Mouse (Mus musculus) neural tube, embryonic 13.5 days (tissue): ENCODE data around the gene Ipo7. TPM values are rescaled to one million over a fixed set of nuclear protein-coding genes. Genes with fewer than 3 reads are reported as not detected.
A peak's percentile ranks its signal among the peaks of the same experiment; 100 is the strongest.
"Not testable (repeated sequence)": the region's sequence is repeated elsewhere in the genome, so short reads cannot be mapped to it uniquely, and the experiment has no call there.

Experiments used
- ATAC-seq: fragments of 200-750 bp; cut with Nextera tagmentation; 2 replicates; pipeline ENCODE4 v1.8.0; 2017; ENCODE audit warnings: low read depth, mild to moderate bottlenecking, moderate TSS enrichment, moderate library complexity
- H3K27ac ChIP-seq: fragments of 300-500 bp; sonication (generic); replicated peaks from 2 replicates; pipeline ENCODE4 v1.5.1; 2015; ENCODE audit warnings: moderate library complexity, mild to moderate bottlenecking, inconsistent platforms
- H3K27me3 ChIP-seq: fragments of 300-500 bp; sonication (generic); 2 replicates; pipeline ENCODE4 v1.6.1; 2015; ENCODE audit warnings: mild to moderate bottlenecking, inconsistent platforms
- H3K36me3 ChIP-seq: fragments of 300-500 bp; sonication (generic); 2 replicates; pipeline ENCODE4 v1.6.1; 2015; ENCODE audit warnings: mild to moderate bottlenecking, inconsistent platforms
- H3K4me1 ChIP-seq: fragments of 300-500 bp; sonication (generic); replicated peaks from 2 replicates; pipeline ENCODE4 v1.6.1; 2015; ENCODE audit warnings: inconsistent platforms
- H3K4me2 ChIP-seq: fragments of 300-500 bp; sonication (generic); 2 replicates; pipeline ENCODE4 v1.6.1; 2015; ENCODE audit warnings: inconsistent platforms, mild to moderate bottlenecking, moderate library complexity
- H3K4me3 ChIP-seq: fragments of 300-500 bp; sonication (generic); 2 replicates; pipeline ENCODE4 v1.5.1; 2015; ENCODE audit warnings: mild to moderate bottlenecking, inconsistent platforms
- H3K9ac ChIP-seq: fragments of 300-500 bp; sonication (generic); 2 replicates; pipeline ENCODE4 v1.6.1; 2015; ENCODE audit warnings: moderate library complexity, mild to moderate bottlenecking, inconsistent platforms
- H3K9me3 ChIP-seq: fragments of 300-500 bp; sonication (generic); 2 replicates; pipeline ENCODE4 v1.6.1; 2016; ENCODE audit warnings: inconsistent platforms
- WGBS: fragments of 180-500 bp; shearing (Covaris S2); methylation state at CpG from one replicate; pipeline ENCODE4 v1.1.7; 2015; 5-methylcytosine and 5-hydroxymethylcytosine counted together
- polyA plus RNA-seq: library from polyadenylated mRNA; unstranded; fragments of >200 nt; fragmentation: Nextera tagmentation; extraction: Ambion mirVana; gene quantifications from 2 replicates; pipeline ENCODE4 v1.2.1, GENCODE M21; 2015

Gene Ipo7
- 40.2 and 43.3 TPM in 2 replicates for polyA plus RNA-seq

GRCm38 (mm10) chr7:110018117-110018630, at the start of gene Ipo7:
Gene Ipo7 (plus strand): TSS chr7:110018274.
- peak within 1 kb of the TSS; percentile 87 for H3K27ac ChIP-seq
- no peaks in the 10 kb centered on the region for H3K9me3 ChIP-seq
- H3K27me3 ChIP-seq, result no peaks in the 10 kb centered on the region
- H3K4me2 ChIP-seq, result peak within 1 kb of the TSS; percentile 96
- H3K9ac ChIP-seq, result peak within 1 kb of the TSS; percentile 98
- peaks cover 17% of the 10 kb centered on the region for H3K4me1 ChIP-seq
- under 1% methylated on average over 48 of the region's 48 CpGs for WGBS
- H3K4me3 ChIP-seq, result peak within 1 kb of the TSS; percentile 96
- H3K36me3 ChIP-seq, result no peaks in the 10 kb centered on the region
- peak; percentile 97 for ATAC-seq

DNA sequence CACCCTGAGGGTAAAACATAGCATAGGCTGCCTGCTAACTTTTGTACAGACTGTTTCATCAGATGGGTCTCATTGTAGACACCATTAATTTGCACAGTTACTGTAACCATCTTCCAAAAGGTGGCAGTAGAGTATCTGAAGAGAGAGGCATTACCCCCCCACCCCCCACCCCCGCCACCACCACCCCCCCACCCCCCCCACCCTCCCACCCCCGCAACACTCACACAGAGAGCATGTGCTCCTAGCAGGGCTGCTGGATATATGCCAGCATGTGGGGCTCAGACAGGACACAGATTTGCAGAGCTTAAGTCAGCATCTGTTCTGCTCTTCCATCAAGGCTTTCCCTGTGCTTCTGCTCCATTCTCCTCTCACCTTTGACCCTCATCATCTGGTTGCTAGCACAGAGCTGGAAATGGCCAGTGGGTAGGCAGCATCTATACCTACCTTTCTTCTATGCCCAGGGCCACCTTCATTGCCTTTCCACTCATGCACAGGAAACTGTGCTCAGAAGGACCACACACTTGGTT, 49.1 kb upstream of the Ipo7 start:
- no peak overlapping the region for H3K4me2 ChIP-seq
- no peaks in the 10 kb centered on the region for H3K9me3 ChIP-seq
- peaks cover 19% of the 10 kb centered on the region for H3K4me1 ChIP-seq
- peak; percentile 85 for ATAC-seq
- H3K36me3 ChIP-seq, result peaks cover 7% of the 10 kb centered on the region
- H3K4me3 ChIP-seq, result no peak overlapping the region
- no peak overlapping the region for H3K9ac ChIP-seq
- peak overlapping the region; percentile 89 for H3K27ac ChIP-seq
- H3K27me3 ChIP-seq, result no peaks in the 10 kb centered on the region
- WGBS, result 13% methylated on average over 1 of the region's 2 CpGs

- H3K27ac ChIP-seq, result peak overlapping the region; percentile 84
- no peak overlapping the region for H3K4me2 ChIP-seq
- no peaks in the 10 kb centered on the region for H3K9me3 ChIP-seq
Observed at GRCm38 (mm10) chr7:109969542-109969941, 48.5 kb upstream of the Ipo7 start.

DNA sequence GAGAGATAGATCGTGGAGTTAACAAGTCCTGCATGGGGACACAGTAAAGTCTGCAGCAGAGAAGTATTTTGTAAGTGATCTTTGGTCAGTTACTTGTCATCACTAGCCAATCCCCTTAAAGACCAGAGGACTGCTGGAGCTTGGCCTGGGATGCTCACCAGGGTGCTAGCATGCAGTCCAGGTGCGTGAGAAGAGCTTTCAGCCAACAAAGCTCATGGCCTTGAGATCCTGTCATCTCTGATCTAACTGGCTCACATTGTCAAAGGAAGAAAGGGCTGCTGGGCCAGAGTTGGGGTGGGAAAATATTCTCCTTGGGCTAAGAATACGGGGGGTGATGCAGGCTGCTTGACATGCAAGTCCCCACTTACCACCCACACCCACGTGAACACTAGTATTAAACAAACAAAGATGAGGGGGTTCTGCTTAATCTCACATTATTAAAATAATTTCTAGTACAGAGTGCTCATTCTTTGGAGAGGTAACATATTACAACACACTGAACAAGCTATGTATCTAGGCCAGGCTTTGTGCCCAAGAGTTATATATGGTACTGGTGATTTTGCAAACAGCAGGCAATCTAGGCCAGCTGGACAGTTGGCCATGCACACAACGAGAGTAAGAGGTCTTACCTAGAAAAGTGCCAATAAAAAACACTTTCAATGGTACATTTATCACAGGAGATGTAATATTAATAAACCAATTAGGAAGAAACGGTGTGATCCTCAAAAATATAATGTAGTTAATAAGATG, 41.9 kb upstream of the Ipo7 start:
- ATAC-seq, result no peak
- Histone ChIP-seq H3K4me3 (no peak overlapping the region), H3K27me3 (no peaks in the 10 kb centered on the region), H3K9ac (no peak overlapping the region), H3K9me3 (no peaks in the 10 kb centered on the region), H3K27ac (no peak overlapping the region), H3K36me3 (peaks cover 53% of the 10 kb centered on the region), H3K4me1 (no peaks in the 10 kb centered on the region), H3K4me2 (no peak overlapping the region)
- 91% methylated on average over 6 of the region's 6 CpGs for WGBS

More at GRCm38 (mm10) chr7:109969542-109969941, 48.5 kb upstream of the Ipo7 start:
- ATAC-seq, result no peak
- no peak overlapping the region for H3K4me3 ChIP-seq
- no peak overlapping the region for H3K9ac ChIP-seq
- peaks cover 7% of the 10 kb centered on the region for H3K36me3 ChIP-seq
- peaks cover 19% of the 10 kb centered on the region for H3K4me1 ChIP-seq
- H3K27me3 ChIP-seq, result no peaks in the 10 kb centered on the region

- WGBS, result 73% methylated on average over 5 of the region's 5 CpGs
- H3K27me3 ChIP-seq, ATAC-seq, H3K9me3 ChIP-seq, H3K27ac ChIP-seq, H3K4me1 ChIP-seq, H3K9ac ChIP-seq, H3K4me3 ChIP-seq, H3K4me2 ChIP-seq: not testable (repeated sequence)
- H3K36me3 ChIP-seq, result peaks cover 62% of the 10 kb centered on the region
Observed at GRCm38 (mm10) chr7:109977131-109977530, 40.9 kb upstream of the Ipo7 start.

- peak overlapping the region; percentile 60; the same call in 1 of the 2 replicates for H3K4me3 ChIP-seq
- H3K9me3 ChIP-seq, H3K27ac ChIP-seq, ATAC-seq, H3K27me3 ChIP-seq: not testable (repeated sequence)
- 82% methylated on average over 5 of the region's 5 CpGs for WGBS
- peaks cover 23% of the 10 kb centered on the region for H3K36me3 ChIP-seq
- peak overlapping the region; percentile 81 for H3K4me2 ChIP-seq
- peaks cover 15% of the 10 kb centered on the region for H3K4me1 ChIP-seq
- H3K9ac ChIP-seq, result 0 out of 2 replicates have a peak overlapping the region, but pooled peaks have one; percentile 84
Observed at GRCm38 (mm10) chr7:109984608-109985007, 33.5 kb upstream of the Ipo7 start.

- H3K9ac ChIP-seq, result peak overlapping the region; percentile 84
- H3K36me3 ChIP-seq, result peaks cover 13% of the 10 kb centered on the region
- WGBS, result 0% methylated on average over 27 of the region's 27 CpGs
- peak overlapping the region; percentile 90 for H3K27ac ChIP-seq
- H3K9me3 ChIP-seq, result no peaks in the 10 kb centered on the region
- peak overlapping the region; percentile 60 for H3K4me3 ChIP-seq
- peaks cover 15% of the 10 kb centered on the region for H3K4me1 ChIP-seq
- ATAC-seq, result peak; percentile 74
- no peaks in the 10 kb centered on the region for H3K27me3 ChIP-seq
- peak overlapping the region; percentile 81 for H3K4me2 ChIP-seq
Observed at GRCm38 (mm10) chr7:109985661-109986132, 32.4 kb upstream of the Ipo7 start.

DNA sequence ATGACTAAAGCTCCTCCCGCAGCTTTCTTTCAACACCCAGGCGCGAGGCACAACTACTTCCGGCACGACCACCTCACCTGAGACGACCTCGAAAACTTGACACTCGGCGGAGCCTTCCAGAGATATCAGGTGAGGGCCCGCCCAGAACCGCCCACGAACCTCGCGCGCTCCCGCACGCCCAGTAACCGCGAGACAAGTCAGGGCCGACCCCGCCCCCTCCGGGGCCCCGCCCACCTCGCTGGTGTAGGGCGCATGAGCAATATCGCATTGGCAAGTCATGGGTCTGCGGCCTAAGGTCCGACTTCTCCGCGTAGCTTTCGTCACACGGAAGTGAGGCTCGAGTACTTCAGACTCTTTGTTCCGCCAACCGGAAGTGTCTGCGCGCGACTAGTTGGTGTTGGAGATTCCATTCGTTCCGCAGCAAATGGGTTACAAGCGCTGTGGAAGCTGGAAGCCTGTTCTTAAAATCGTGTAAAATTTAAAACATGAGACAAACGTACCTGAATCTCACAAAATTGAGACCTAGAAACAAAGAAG, 31.9 kb upstream of the Ipo7 start:
- peak overlapping the region; percentile 84 for H3K9ac ChIP-seq
- peak; percentile 99 for ATAC-seq
- no peaks in the 10 kb centered on the region for H3K27me3 ChIP-seq
- H3K4me1 ChIP-seq, result peaks cover 15% of the 10 kb centered on the region
- peaks cover 12% of the 10 kb centered on the region for H3K36me3 ChIP-seq
- peak overlapping the region; percentile 60 for H3K4me3 ChIP-seq
- peak overlapping the region; percentile 90 for H3K27ac ChIP-seq
- no peaks in the 10 kb centered on the region for H3K9me3 ChIP-seq
- under 1% methylated on average over 43 of the region's 43 CpGs for WGBS
- H3K4me2 ChIP-seq, result peak overlapping the region; percentile 81

DNA sequence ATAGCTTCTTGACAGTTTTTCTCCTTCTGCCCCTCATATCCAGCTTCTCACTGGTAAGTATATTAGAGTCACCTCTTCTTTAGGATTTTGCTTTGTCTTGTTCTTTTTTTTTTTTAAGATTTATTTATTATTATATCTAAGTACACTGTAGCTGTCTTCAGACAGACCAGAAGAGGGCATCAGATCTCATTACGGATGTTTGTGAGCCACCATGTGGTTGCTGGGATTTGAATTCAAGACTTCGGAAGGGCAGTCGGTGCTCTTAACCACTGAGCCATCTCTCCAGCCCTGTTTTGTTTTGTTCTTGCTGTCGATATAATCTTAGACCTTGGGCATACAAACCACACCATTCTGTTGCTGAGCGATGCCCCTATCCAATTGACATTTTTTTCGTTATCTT, 31.3 kb upstream of the Ipo7 start, which contains the start of gene Tmem41b:
Gene Tmem41b (minus strand): TSS at position 155 of the 400 bp plus-strand sequence.
- Histone ChIP-seq H3K9ac (peak within 1 kb of the TSS; percentile 84), H3K4me1 (peaks cover 15% of the 10 kb centered on the region), H3K4me3 (peak within 1 kb of the TSS; percentile 60), H3K4me2 (peak within 1 kb of the TSS; percentile 81), H3K27ac (peak within 1 kb of the TSS; percentile 90)
- ATAC-seq, result peak; percentile 21; the same call in 1 of the 2 replicates
- H3K36me3 ChIP-seq, H3K9me3 ChIP-seq, H3K27me3 ChIP-seq: not testable (repeated sequence)
- WGBS, result 36% methylated on average over 6 of the region's 6 CpGs

GRCm38 (mm10) chr7:109991286-109991685, 26.8 kb upstream of the Ipo7 start:
- no peak for ATAC-seq
- no peaks in the 10 kb centered on the region for H3K27me3 ChIP-seq

GRCm38 (mm10) chr7:109993157-109993959, 24.7 kb upstream of the Ipo7 start:
- Histone ChIP-seq H3K4me3 (no peak overlapping the region), H3K9me3 (no peaks in the 10 kb centered on the region), H3K27me3 (no peaks in the 10 kb centered on the region), H3K36me3 (no peaks in the 10 kb centered on the region), H3K27ac (no peak overlapping the region), H3K4me2 (no peak overlapping the region), H3K9ac (no peak overlapping the region), H3K4me1 (no peaks in the 10 kb centered on the region; the same call in 1 of the 2 replicates)
- no peak; the same call in 1 of the 2 replicates for ATAC-seq
- 72% methylated on average over 2 of the region's 2 CpGs for WGBS

More at GRCm38 (mm10) chr7:109991286-109991685, 26.8 kb upstream of the Ipo7 start:
- WGBS, result 88% methylated on average over 1 of the region's 1 CpGs
- Histone ChIP-seq H3K9ac (no peak overlapping the region), H3K27ac (no peak overlapping the region), H3K4me3 (no peak overlapping the region), H3K4me2 (no peak overlapping the region), H3K36me3 (no peaks in the 10 kb centered on the region), H3K4me1 (no peaks in the 10 kb centered on the region; the same call in 1 of the 2 replicates), H3K9me3 (no peaks in the 10 kb centered on the region)
